Mouse (Mus musculus): ENCODE data around the gene Nfia.

Nfia gene

DNA sequence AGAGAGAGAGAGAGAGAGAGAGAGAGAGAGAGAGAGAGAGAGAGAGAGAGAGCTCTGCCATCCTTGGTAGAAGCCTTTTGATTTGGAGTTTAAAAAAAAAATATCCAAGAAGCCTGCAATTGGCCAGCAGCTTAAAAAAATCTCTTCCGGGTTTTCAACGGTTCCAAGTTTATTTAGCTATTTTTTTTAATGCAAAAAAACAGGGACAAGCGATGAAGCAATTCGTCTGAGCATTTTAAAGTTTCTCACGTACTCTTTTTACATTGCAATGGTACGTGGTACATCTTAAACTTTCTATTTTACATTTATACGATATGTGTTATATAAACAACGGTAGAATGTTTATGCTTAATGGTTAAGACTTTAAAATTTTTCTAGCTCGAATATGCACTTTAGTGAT, at the start of gene Nfia:
Nfia (plus strand) TSS at position 94 of the 400 bp plus-strand sequence.
- no peak for DNase-seq (ENCODE audit: low spot score)

DNA sequence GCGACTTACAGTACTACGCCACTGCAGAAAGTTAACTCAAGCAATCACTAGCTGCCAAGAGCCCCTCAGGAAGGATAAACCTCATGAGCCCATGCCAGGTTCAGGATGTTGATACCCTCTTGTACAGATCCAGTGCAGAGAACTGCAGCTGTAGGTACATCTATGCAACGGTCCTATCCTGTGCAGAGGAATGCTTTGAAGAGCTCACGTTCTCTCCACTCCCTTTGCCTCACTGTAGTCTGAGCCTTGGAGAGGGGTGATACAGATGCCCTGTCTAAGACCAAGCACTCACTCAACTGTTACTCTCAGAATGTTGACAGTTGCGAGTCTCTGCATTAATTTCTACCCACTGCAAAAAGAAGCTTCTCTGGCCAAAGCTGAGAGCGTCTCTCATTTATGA, 49.2 kb upstream of the Nfia start:
- no peak for DNase-seq (ENCODE audit: low spot score)

GRCm38 (mm10) chr4:97728520-97728919, 44.0 kb upstream of the Nfia start:
- no peak for DNase-seq (ENCODE audit: low spot score)

GRCm38 (mm10) chr4:97729999-97730398, 42.5 kb upstream of the Nfia start:
- no peak for DNase-seq (ENCODE audit: low spot score)

DNA sequence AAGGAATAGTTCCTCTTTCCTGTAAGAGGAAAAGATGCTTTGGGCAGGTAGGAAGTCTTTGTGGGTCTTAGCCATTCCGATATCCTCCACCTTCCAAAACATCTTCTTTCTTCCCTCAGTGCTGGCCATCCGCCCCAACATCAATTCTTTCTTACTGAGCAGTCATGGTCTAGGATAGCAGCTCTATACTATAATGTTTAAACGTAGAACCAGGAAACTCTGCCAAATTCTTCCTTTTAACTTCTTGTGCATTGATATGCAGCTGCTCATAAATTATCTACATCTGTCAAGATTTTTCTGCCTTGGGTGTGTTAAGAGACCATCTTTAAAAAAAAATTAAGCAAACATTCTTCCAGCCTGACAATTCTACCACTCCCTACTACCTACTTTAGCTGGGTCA, 42.1 kb upstream of the Nfia start:
- no peak for DNase-seq (ENCODE audit: low spot score)

GRCm38 (mm10) chr4:97733392-97733791, 39.1 kb upstream of the Nfia start:
- DNase-seq (ENCODE audit: low spot score): no peak

DNA sequence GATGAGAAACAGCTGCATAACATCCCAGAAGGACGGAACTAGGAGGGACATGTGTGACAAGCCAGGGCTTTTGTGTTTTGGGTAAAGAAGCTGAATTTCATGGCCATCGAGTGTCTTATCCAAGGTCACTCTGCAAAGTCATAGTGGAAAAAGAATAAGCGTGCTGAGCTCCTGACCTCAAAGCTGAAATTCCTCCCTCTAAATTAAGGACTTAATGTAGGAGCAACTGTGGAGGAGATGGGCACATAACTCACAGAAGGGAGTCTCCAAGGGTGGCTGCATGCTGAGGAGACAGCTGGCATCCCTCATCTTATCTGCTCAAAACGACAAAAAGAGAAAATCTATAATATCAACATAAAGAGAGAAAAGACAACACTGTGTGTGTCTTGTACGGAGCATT, 28.6 kb upstream of the Nfia start:
- DNase-seq (ENCODE audit: low spot score): no peak

- DNase-seq (ENCODE audit: low spot score): peak; percentile 77
Observed at GRCm38 (mm10) chr4:97745296-97746105, 27.0 kb upstream of the Nfia start.

DNA sequence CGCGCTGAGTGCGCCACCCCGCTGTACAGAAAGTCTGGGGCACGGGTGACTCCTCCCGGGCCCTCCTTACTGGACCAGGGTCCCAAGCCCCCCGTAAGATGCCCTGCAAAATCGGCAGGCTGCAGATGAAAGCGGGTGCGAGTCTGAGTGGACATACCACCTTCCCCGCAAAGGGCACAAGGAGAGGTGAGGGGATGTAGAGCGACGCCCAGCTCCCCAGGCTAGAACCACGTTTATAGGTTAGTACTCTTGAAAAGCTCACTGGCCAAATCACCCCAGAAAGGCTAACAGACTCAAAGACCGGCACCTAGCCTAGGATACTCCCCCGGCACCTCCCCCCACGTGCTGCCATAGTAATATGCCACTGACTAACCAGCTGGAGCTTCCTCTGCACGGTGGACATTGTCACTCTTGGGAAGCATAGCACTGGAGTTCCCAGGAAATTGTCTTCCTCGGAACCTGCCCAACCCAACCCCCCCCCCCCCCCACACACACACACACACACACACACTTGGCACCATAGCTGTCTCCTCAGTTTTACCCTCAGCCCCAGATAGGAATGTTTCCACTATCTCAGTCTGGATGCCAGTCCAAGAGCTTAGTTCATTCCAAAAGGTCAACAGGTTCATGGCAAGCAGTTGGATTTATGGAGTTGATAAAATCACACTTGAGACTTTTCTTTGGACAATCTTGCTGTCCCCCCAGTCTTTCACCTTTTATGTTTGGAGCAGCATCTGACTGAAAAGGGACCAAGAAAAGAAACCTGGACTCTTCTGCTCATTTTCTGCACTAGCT, 26.2 kb upstream of the Nfia start:
- no peak for DNase-seq (ENCODE audit: low spot score)

DNA sequence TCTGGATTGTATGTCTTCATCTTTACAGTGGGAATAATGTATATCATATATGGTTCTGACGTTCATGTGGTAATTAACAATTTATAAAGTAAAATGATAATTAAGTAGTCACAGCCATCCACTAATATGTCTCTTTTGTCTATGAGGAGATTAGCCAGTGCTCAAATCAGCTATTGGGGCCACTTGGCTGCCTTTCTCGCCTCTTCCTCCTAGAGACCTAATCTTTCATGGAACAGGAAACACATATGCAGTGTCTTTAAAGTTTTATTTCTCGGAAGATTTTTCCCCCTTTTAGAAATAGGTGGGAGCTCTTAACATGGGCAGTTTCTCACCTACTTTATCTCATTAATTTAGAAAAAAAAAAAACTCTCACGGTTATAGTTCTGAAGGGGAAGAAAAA, 22.1 kb upstream of the Nfia start:
- DNase-seq (ENCODE audit: low spot score): no peak

GRCm38 (mm10) chr4:97751030-97751482, 21.5 kb upstream of the Nfia start:
- DNase-seq (ENCODE audit: low spot score): peak; percentile 96

GRCm38 (mm10) chr4:97751483-97752251, 20.9 kb upstream of the Nfia start:
- peak; percentile 61 for DNase-seq (ENCODE audit: low spot score)

GRCm38 (mm10) chr4:97752276-97753010, 20.1 kb upstream of the Nfia start:
- DNase-seq (ENCODE audit: low spot score): no peak

- no peak for DNase-seq (ENCODE audit: low spot score)
Observed at GRCm38 (mm10) chr4:97753521-97753920, 19.0 kb upstream of the Nfia start.

- DNase-seq (ENCODE audit: low spot score): no peak
Observed at GRCm38 (mm10) chr4:97754241-97754640, 18.3 kb upstream of the Nfia start.

- DNase-seq (ENCODE audit: low spot score): peak; percentile 70
Observed at GRCm38 (mm10) chr4:97757207-97757977, 15.1 kb upstream of the Nfia start.

DNA sequence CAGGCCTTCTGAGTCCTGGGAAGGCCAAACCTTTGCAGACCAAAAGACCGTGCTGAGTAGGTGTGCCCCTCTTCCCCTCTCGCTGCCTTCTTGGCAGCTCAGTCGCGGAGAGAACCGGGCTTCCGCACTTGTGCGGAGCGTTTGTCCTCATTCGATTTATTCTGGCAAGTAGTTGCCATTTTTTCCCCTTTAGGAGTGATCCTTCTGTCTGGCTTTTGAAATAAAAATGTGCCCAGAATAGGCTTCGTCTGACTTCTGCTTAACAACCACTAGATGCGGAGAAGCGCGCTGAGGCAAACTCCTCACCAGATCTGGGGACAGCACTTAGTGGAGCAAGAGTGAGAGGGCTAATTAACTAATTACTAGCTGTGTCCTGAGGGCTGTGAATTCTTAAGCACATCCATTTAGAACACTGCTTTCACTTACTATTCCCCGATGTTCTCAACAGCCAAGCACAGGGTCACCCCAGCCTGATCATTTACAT, 14.5 kb upstream of the Nfia start:
- DNase-seq (ENCODE audit: low spot score): peak; percentile 43

- no peak for DNase-seq (ENCODE audit: low spot score)
Observed at GRCm38 (mm10) chr4:97758661-97759060, 13.9 kb upstream of the Nfia start.

DNA sequence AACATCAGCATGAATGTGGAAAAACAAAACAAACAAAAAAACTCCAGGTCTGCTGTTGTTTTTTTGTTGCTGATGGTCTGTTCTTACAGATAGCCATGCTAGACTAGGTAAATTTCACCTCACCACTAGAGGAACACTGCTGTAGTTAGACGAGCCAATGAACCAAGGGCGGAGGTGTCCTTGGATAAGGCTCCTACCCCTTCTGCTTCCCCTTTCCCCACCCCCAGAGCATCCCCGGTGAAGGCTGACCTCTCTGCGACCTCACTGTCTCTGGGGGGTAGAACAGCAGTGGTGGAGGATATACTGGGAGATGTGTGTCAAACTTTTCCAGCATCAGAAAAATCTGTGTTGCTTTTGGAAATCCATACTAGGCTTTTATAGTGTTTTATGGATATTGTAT, 7.9 kb upstream of the Nfia start:
- no peak for DNase-seq (ENCODE audit: low spot score)

DNA sequence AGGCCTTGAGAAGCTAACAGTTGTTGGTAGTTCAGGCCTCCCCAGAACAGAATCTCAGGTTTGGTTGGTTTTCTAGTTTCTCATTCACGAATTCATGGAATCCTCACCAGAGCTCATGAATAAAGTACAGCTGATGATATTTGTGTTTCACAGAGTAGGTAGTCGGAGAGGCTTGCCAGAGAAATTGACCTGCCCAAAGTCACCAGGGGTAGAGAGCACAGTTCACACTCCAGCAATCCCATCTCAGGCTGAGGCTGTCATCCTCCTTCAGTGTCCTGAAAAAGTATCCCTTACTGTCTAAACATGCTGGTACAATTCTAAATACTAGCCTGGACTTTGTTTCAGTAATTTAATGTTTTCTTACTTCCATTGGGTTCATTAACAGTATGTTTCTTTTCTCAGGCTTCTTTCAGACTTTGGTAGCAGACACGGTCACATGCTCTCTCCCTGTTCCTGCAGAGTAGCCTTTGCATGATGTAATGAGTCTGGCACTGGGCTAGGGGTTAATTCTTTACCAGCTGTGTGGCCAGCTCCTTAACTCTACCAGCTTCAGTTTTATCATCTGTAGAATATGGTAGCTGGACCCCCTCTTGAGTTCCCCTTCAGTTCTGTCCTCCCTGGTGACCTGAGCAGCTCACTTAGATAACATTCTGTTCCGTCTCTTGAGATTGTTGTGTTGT, 7.1 kb upstream of the Nfia start:
- DNase-seq (ENCODE audit: low spot score): no peak

Data from urinary bladder, postnatal 14 days (tissue).